Mouse (Mus musculus): Measurements from ENCODE around the gene Trim58. TPM values are rescaled to one million over a fixed set of nuclear protein-coding genes. Genes with fewer than 3 reads are reported as not detected.

Gene Trim58
- total and polyA plus RNA-seq, 3 experiments = not detected

GRCm38 (mm10) chr11:58655151-58655550 lies 14.9 kb downstream of the Trim58 start:
- no peak for DNase-seq

- no peak for DNase-seq
Observed at GRCm38 (mm10) chr11:58658596-58658995, 18.3 kb downstream of the Trim58 start, which contains the start of gene Olfr322. Gene Olfr322 (plus strand): TSS chr11:58658782.

GRCm38 (mm10) chr11:58669252-58669651 lies 29.0 kb downstream of the Trim58 start:
- DNase-seq = no peak

GRCm38 (mm10) chr11:58671825-58672224 lies 31.6 kb downstream of the Trim58 start:
- DNase-seq = no peak

GRCm38 (mm10) chr11:58680799-58681198 lies 40.5 kb downstream of the Trim58 start, which contains the start of gene Olfr320:
Gene Olfr320 (plus strand): TSS chr11:58681099.
- DNase-seq = no peak

- no peak for DNase-seq
Observed at GRCm38 (mm10) chr11:58698862-58699261, 58.6 kb downstream of the Trim58 start, which contains the start of gene Olfr319. Gene Olfr319 (plus strand): TSS chr11:58699162.

Other genes with a start within 250 kb of the Trim58 start
- gene 1810065E05Rik, start 219.4 kb upstream of the Trim58 start, total RNA-seq (2021) = not detected
- gene 1810065E05Rik, start 219.4 kb upstream of the Trim58 start, polyA plus RNA-seq (2012; rRNA removed) = not detected in 2 replicates
- not detected for gene Gm12253, start 207.9 kb upstream of the Trim58 start, total RNA-seq (2021)
- not detected in 2 replicates for gene Gm12253, start 207.9 kb upstream of the Trim58 start, polyA plus RNA-seq (2012; rRNA removed)
- gene Lypd9, start 187.5 kb upstream of the Trim58 start, total RNA-seq (2021) = not detected
- not detected in 2 replicates for gene Lypd9, start 187.5 kb upstream of the Trim58 start, polyA plus RNA-seq (2012; rRNA removed)
- gene Olfr30, start 178.2 kb upstream of the Trim58 start, total RNA-seq (2021) = not detected
- gene Olfr30, start 178.2 kb upstream of the Trim58 start, polyA plus RNA-seq (2012; rRNA removed) = not detected in 2 replicates
- gene Olfr332, start 147.9 kb upstream of the Trim58 start, total RNA-seq (2021) = not detected
- gene Olfr332, start 147.9 kb upstream of the Trim58 start, polyA plus RNA-seq (2012; rRNA removed) = not detected in 2 replicates
- not detected for gene Olfr331, start 137.9 kb upstream of the Trim58 start, total RNA-seq (2021)
- not detected in 2 replicates for gene Olfr331, start 137.9 kb upstream of the Trim58 start, polyA plus RNA-seq (2012; rRNA removed)
- gene Olfr330, start 105.6 kb upstream of the Trim58 start, total RNA-seq (2021) = 1 to 10 TPM in 1 of 2 experiments, under 1 TPM in 1; 0.41 to 1.0 TPM
- gene Olfr330, start 105.6 kb upstream of the Trim58 start, polyA plus RNA-seq (2012; rRNA removed) = 0.95 and 3.2 TPM in 2 replicates
- gene Olfr329-ps, start 94.0 kb upstream of the Trim58 start, total RNA-seq (2021) = 1 to 10 TPM in 1 of 2 experiments, under 1 TPM in 1; 0.62 to 1.4 TPM
- 0.69 and 1.0 TPM in 2 replicates for gene Olfr329-ps, start 94.0 kb upstream of the Trim58 start, polyA plus RNA-seq (2012; rRNA removed)
- gene Olfr328, start 84.8 kb upstream of the Trim58 start, total RNA-seq (2021) = under 1 TPM in 1 of 2 experiments, not detected in 1; 0.24 TPM
- not detected in 2 replicates for gene Olfr328, start 84.8 kb upstream of the Trim58 start, polyA plus RNA-seq (2012; rRNA removed)
- not detected for gene Olfr224, start 69.9 kb upstream of the Trim58 start, total RNA-seq (2021)
- gene Olfr224, start 69.9 kb upstream of the Trim58 start, polyA plus RNA-seq (2012; rRNA removed) = not detected in 2 replicates
- not detected for gene Olfr325, start 62.7 kb upstream of the Trim58 start, total RNA-seq (2021)
- not detected in 2 replicates for gene Olfr325, start 62.7 kb upstream of the Trim58 start, polyA plus RNA-seq (2012; rRNA removed)
- not detected for gene Olfr324, start 45.4 kb upstream of the Trim58 start, total RNA-seq (2021)
- not detected in 2 replicates for gene Olfr324, start 45.4 kb upstream of the Trim58 start, polyA plus RNA-seq (2012; rRNA removed)
- gene 2210407C18Rik, start 24.4 kb upstream of the Trim58 start, total RNA-seq (2021) = not detected
- 0.17 TPM in 1 of 2 replicates, not detected in the other for gene 2210407C18Rik, start 24.4 kb upstream of the Trim58 start, polyA plus RNA-seq (2012; rRNA removed)
- gene Olfr323, start 10.0 kb upstream of the Trim58 start, total RNA-seq (2021) = not detected
- gene Olfr323, start 10.0 kb upstream of the Trim58 start, polyA plus RNA-seq (2012; rRNA removed) = not detected in 2 replicates
- gene Olfr322, start 18.3 kb downstream of the Trim58 start, total RNA-seq (2021) = not detected
- gene Olfr322, start 18.3 kb downstream of the Trim58 start, polyA plus RNA-seq (2012; rRNA removed) = not detected in 2 replicates
- not detected for gene Olfr320, start 40.6 kb downstream of the Trim58 start, total RNA-seq (2021)
- gene Olfr320, start 40.6 kb downstream of the Trim58 start, polyA plus RNA-seq (2012; rRNA removed) = not detected in 2 replicates
- gene Olfr319, start 58.7 kb downstream of the Trim58 start, total RNA-seq (2021) = not detected
- gene Olfr319, start 58.7 kb downstream of the Trim58 start, polyA plus RNA-seq (2012; rRNA removed) = not detected in 2 replicates
- gene Olfr318, start 83.5 kb downstream of the Trim58 start, total RNA-seq (2021) = not detected
- gene Olfr318, start 83.5 kb downstream of the Trim58 start, polyA plus RNA-seq (2012; rRNA removed) = not detected in 2 replicates
- gene Olfr317, start 98.7 kb downstream of the Trim58 start, total RNA-seq (2021) = not detected
- not detected in 2 replicates for gene Olfr317, start 98.7 kb downstream of the Trim58 start, polyA plus RNA-seq (2012; rRNA removed)
- not detected for gene Olfr316, start 112.3 kb downstream of the Trim58 start, total RNA-seq (2021)
- not detected in 2 replicates for gene Olfr316, start 112.3 kb downstream of the Trim58 start, polyA plus RNA-seq (2012; rRNA removed)
- not detected for gene Olfr315, start 132.7 kb downstream of the Trim58 start, total RNA-seq (2021)
- gene Olfr315, start 132.7 kb downstream of the Trim58 start, polyA plus RNA-seq (2012; rRNA removed) = not detected in 2 replicates
- gene Olfr314, start 142.5 kb downstream of the Trim58 start, total RNA-seq (2021) = not detected
- gene Olfr314, start 142.5 kb downstream of the Trim58 start, polyA plus RNA-seq (2012; rRNA removed) = not detected in 2 replicates
- 1 to 10 TPM; 2.2 to 2.7 TPM for gene Fam183b, start 161.5 kb downstream of the Trim58 start, total RNA-seq (2021)
- gene Fam183b, start 161.5 kb downstream of the Trim58 start, polyA plus RNA-seq (2012; rRNA removed) = 0.39 TPM in 1 of 2 replicates, not detected in the other
- gene Olfr313, start 174.5 kb downstream of the Trim58 start, total RNA-seq (2021) = not detected
- gene Olfr313, start 174.5 kb downstream of the Trim58 start, polyA plus RNA-seq (2012; rRNA removed) = not detected in 2 replicates
- gene Olfr312, start 188.8 kb downstream of the Trim58 start, total RNA-seq (2021) = not detected
- not detected in 2 replicates for gene Olfr312, start 188.8 kb downstream of the Trim58 start, polyA plus RNA-seq (2012; rRNA removed)
- gene Olfr311, start 198.8 kb downstream of the Trim58 start, total RNA-seq (2021) = not detected
- not detected in 2 replicates for gene Olfr311, start 198.8 kb downstream of the Trim58 start, polyA plus RNA-seq (2012; rRNA removed)
- 1 to 10 TPM; 4.6 to 5.0 TPM for gene Gm12258, start 206.7 kb downstream of the Trim58 start, total RNA-seq (2021)
- gene Gm12258, start 206.7 kb downstream of the Trim58 start, polyA plus RNA-seq (2012; rRNA removed) = 0.73 and 1.3 TPM in 2 replicates
- gene 2810021J22Rik, start 226.8 kb downstream of the Trim58 start, total RNA-seq (2021) = 1 to 10 TPM; 3.9 to 7.2 TPM
- gene 2810021J22Rik, start 226.8 kb downstream of the Trim58 start, polyA plus RNA-seq (2012; rRNA removed) = 1.7 and 1.8 TPM in 2 replicates

Data from adrenal gland, adult 2 months (tissue).